Mouse (Mus musculus): Measurements from ENCODE around the gene Olfr292.

Olfr292 gene

DNA sequence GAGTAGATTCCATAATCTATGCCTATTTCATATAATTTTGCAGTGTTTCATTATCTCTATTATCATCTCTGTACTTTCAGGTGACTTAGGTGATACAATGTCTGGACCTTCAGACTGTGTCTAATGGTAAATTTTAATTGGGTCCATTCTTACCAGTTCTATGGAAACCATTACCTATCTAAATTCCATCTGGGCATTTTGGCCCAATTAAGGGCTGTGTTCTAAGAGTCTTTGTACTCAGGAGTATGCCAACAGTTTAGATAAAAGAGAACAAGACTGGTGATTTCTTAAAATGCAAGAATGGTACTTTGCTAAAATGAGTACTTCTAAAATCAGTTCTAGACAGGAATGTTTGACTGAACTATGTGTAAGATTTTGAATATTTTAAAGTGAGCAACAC lies at the start of gene Olfr292:
Olfr292 (plus strand) TSS at position 301 of the 400 bp plus-strand sequence.
- no peak for DNase-seq (ENCODE audit: low spot score in 2 of 2)

DNA sequence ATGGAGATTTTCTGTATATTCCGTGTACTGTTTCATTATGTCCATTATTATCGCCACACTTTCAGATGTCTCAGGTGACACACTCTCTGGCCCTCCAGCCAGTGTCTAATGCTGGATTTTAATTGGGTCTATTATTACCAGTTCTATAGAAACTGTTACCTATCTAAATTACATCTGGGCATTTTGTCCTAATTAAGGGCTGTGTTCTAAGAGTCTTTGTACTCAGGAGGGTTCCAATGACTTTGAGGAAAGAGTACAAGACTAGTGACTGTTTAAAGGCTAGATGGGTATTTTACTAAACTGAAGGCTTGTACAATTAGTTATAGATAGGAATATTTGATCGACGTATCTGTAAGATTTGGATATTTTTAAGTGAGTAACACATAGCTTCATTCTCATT lies 39.4 kb upstream of the Olfr292 start, which contains the start of gene Olfr293:
Olfr293 (plus strand) TSS at position 301 of the 400 bp plus-strand sequence.
- no peak for DNase-seq (ENCODE audit: low spot score in 2 of 2)

DNA sequence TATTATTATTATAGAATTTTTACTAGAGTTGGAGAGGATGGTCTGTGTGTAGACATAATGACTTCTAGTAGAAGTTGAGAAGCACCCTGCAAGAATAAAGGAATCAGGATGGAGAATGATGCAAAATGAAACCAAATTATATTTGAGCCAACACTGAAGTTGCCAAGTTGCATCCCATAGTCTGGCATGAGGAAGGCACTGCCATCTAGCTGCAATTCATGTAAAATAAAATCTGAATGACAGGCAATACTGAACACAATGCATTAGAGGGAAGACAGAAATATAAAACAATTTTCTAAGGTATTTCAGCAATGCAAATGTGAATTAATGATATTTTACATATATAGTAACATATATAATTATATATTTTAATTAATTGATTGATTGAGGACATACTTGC lies 36.9 kb downstream of the Olfr292 start:
- no peak for DNase-seq (ENCODE audit: low spot score in 2 of 2)
